In the genomic region with DNA sequence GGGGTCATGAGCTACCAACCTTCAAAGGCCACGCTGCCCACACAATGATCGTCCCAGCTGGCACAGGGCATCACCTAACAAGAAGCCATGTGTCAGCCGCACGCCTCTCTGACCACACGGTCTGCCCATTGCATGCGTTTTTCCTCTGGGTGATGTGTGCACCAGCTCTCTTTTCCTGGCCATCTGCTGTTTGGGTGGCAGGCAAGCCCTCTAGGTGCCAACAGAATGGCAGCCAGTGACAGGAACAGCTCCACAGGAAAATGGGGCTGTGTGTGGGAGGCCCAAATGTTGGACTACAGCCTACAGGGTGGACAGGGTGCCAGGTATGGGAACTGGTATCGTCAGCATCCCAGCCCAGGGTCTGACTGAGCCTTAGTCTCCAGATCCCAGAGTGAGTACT, we compare ENCODE assay signal across 13 mouse cellular contexts. TPM values are rescaled to one million over a fixed set of nuclear protein-coding genes. Genes with fewer than 3 reads are reported as not detected.
DNase-seq lines count a peak whose midpoint lies in the region; ATAC-seq lines count a peak whose summit lies in the region.
"Had no signal": no experiment of that assay in that cellular context is flagged by ENCODE, and none has a peak within 500 bp of the region (broad histone marks: within the 10 kb centered on the region; RNA-seq: fewer than 3 reads in every experiment).

No protein-coding gene starts in this region.

- WGBS in forebrain, embryonic 14.5 days = 69% methylated on average over 7 of the region's 7 CpGs
- 90% methylated on average over 7 of the region's 7 CpGs for whole genome bisulfite sequencing in forebrain, embryonic 11.5 days
- 90% methylated on average over 7 of the region's 7 CpGs for WGBS in neural tube, embryonic 13.5 days

- H3K4me1 ChIP-seq in forebrain, embryonic 14.5 days (ENCODE audit: control insufficient read depth, insufficient read depth, low read length) = peaks cover 3% of the 10 kb centered on the region; the same call in 1 of the 2 replicates
- no peaks in the 10 kb centered on the region for H3K4me1 ChIP-seq in forebrain, embryonic 11.5 days (replicated peaks; ENCODE audit: control insufficient read depth, insufficient read depth, low read length)
- H3K4me1 ChIP-seq in neural tube, embryonic 13.5 days (replicated peaks) = peaks cover 3% of the 10 kb centered on the region; the same call in 1 of the 2 replicates
- H3K4me1 ChIP-seq: limb, embryonic 12.5 days; stomach, embryonic 15.5 days had no signal

- no peaks in the 10 kb centered on the region for H3K9me3 ChIP-seq in forebrain, embryonic 14.5 days (replicated peaks; ENCODE audit: control insufficient read depth, low read length)
- no peaks in the 10 kb centered on the region for H3K9me3 ChIP-seq in forebrain, embryonic 11.5 days (ENCODE audit: control insufficient read depth, low read length)
- no peaks in the 10 kb centered on the region for H3K9me3 ChIP-seq in neural tube, embryonic 13.5 days
- H3K9me3 ChIP-seq: limb, embryonic 12.5 days; stomach, embryonic 15.5 days had no signal

- no peak overlapping the region for H3K4me2 ChIP-seq in forebrain, embryonic 14.5 days (ENCODE audit: low read length)
- no peak overlapping the region for H3K4me2 ChIP-seq in forebrain, embryonic 11.5 days (ENCODE audit: low read depth, low read length, severe bottlenecking)
- H3K4me2 ChIP-seq in neural tube, embryonic 13.5 days = no peak overlapping the region
- H3K4me2 ChIP-seq: limb, embryonic 12.5 days; stomach, embryonic 15.5 days had no signal

- peak; percentile 78 for DNase-seq in forebrain, embryonic 14.5 days (ENCODE audit: low spot score)
- DNase-seq in forebrain, embryonic 11.5 days (ENCODE audit: low spot score) = no peak
- DNase-seq in neural tube, embryonic 10.5 days (ENCODE audit: extremely low spot score, low spot score) = no peak
- peak; percentile 53 to 66 for DNase-seq in layer of hippocampus, postnatal 10 days (ENCODE audit: low spot score in 2 of 2)
- peak; percentile 67 for DNase-seq in telencephalon, adult 2 months (ENCODE audit: low read depth, low spot score)
- DNase-seq in MN1 (ENCODE audit: low spot score) = no peak
- no peak for DNase-seq in yolk sac, embryonic 10.5 days (ENCODE audit: low spot score)
- DNase-seq: adrenal gland, postnatal 36 days; heart, adult 18-20 months had no signal

- peak; percentile 81 for ATAC-seq in forebrain, embryonic 14.5 days
- no peak for ATAC-seq in forebrain, embryonic 11.5 days (replicated peaks; ENCODE audit: low FRiP score)
- peak; percentile 17; the same call in 1 of the 2 replicates for ATAC-seq in neural tube, embryonic 13.5 days (ENCODE audit: low read depth)

- H3K27ac ChIP-seq in forebrain, embryonic 14.5 days (ENCODE audit: low read depth, low read length) = 0 out of 2 replicates have a peak overlapping the region, but pooled peaks have one; percentile 29
- H3K27ac ChIP-seq in forebrain, embryonic 11.5 days (ENCODE audit: low read depth, low read length) = no peak overlapping the region
- no peak overlapping the region for H3K27ac ChIP-seq in neural tube, embryonic 13.5 days (replicated peaks)
- H3K27ac ChIP-seq: limb, embryonic 12.5 days; stomach, embryonic 15.5 days had no signal

- H3K36me3 ChIP-seq in forebrain, embryonic 14.5 days (ENCODE audit: control insufficient read depth, insufficient read depth, low read length) = no peaks in the 10 kb centered on the region
- H3K36me3 ChIP-seq in forebrain, embryonic 11.5 days (ENCODE audit: control insufficient read depth, insufficient read depth, low read length) = no peaks in the 10 kb centered on the region
- H3K36me3 ChIP-seq in neural tube, embryonic 13.5 days = no peaks in the 10 kb centered on the region
- H3K36me3 ChIP-seq: limb, embryonic 12.5 days; stomach, embryonic 15.5 days had no signal

- no peak overlapping the region for H3K4me3 ChIP-seq in forebrain, embryonic 14.5 days (ENCODE audit: low read depth, low read length)
- no peak overlapping the region for H3K4me3 ChIP-seq in forebrain, embryonic 11.5 days (ENCODE audit: low read depth, low read length)
- H3K4me3 ChIP-seq in neural tube, embryonic 13.5 days = no peak overlapping the region
- H3K4me3 ChIP-seq: limb, embryonic 12.5 days; stomach, embryonic 15.5 days had no signal

- H3K9ac ChIP-seq in forebrain, embryonic 14.5 days (ENCODE audit: low read length) = no peak overlapping the region
- H3K9ac ChIP-seq in forebrain, embryonic 11.5 days (ENCODE audit: low read length) = no peak overlapping the region
- H3K9ac ChIP-seq in neural tube, embryonic 13.5 days = no peak overlapping the region
- H3K9ac ChIP-seq: limb, embryonic 12.5 days; stomach, embryonic 15.5 days had no signal

- H3K27me3 ChIP-seq in forebrain, embryonic 14.5 days (replicated peaks; ENCODE audit: control insufficient read depth, insufficient read depth, low read length) = no peaks in the 10 kb centered on the region
- H3K27me3 ChIP-seq in forebrain, embryonic 11.5 days (ENCODE audit: control insufficient read depth, insufficient read depth, low read length) = no peaks in the 10 kb centered on the region
- H3K27me3 ChIP-seq in neural tube, embryonic 13.5 days = no peaks in the 10 kb centered on the region
- H3K27me3 ChIP-seq: Patski; stomach, embryonic 15.5 days had no signal

RNA-seq across cellular contexts. Expression of gene Ninj1, which starts 14.9 kb away (rescaled TPM):
- polyA plus RNA-seq in forebrain, embryonic 14.5 days (2014; fragmentation: Nextera tagmentation; extraction: Ambion mirVana) = 26.3 and 30.0 TPM in 2 replicates
- 19.6 and 23.8 TPM in 2 replicates for polyA plus RNA-seq in forebrain, embryonic 11.5 days (2014; fragmentation: Nextera tagmentation; extraction: Ambion mirVana)
- polyA plus RNA-seq in neural tube, embryonic 13.5 days (2015; fragmentation: Nextera tagmentation; extraction: Ambion mirVana) = 21.8 and 24.6 TPM in 2 replicates
- total RNA-seq in layer of hippocampus, postnatal 10 days (2021) = 10 to 100 TPM; 23.3 to 24.5 TPM

RNA-seq across cellular contexts. Expression of gene Wnk2, which starts 24.5 kb away (rescaled TPM):
- polyA plus RNA-seq in forebrain, embryonic 14.5 days (2014; fragmentation: Nextera tagmentation; extraction: Ambion mirVana) = 14.9 and 17.8 TPM in 2 replicates
- 10.3 and 10.7 TPM in 2 replicates for polyA plus RNA-seq in forebrain, embryonic 11.5 days (2014; fragmentation: Nextera tagmentation; extraction: Ambion mirVana)
- 17.2 and 17.9 TPM in 2 replicates for polyA plus RNA-seq in neural tube, embryonic 13.5 days (2015; fragmentation: Nextera tagmentation; extraction: Ambion mirVana)
- total RNA-seq in layer of hippocampus, postnatal 10 days (2021) = 10 to 100 TPM; 88.6 to 98.8 TPM

RNA-seq across cellular contexts. Expression of gene Card19, which starts 43.5 kb away (rescaled TPM):
- polyA plus RNA-seq in forebrain, embryonic 14.5 days (2014; fragmentation: Nextera tagmentation; extraction: Ambion mirVana) = 20.8 and 23.8 TPM in 2 replicates
- polyA plus RNA-seq in forebrain, embryonic 11.5 days (2014; fragmentation: Nextera tagmentation; extraction: Ambion mirVana) = 18.9 and 19.6 TPM in 2 replicates
- 35.3 and 47.8 TPM in 2 replicates for polyA plus RNA-seq in neural tube, embryonic 13.5 days (2015; fragmentation: Nextera tagmentation; extraction: Ambion mirVana)
- 10 to 100 TPM; 13.2 to 13.5 TPM for total RNA-seq in layer of hippocampus, postnatal 10 days (2021)

Comparison
In these comparisons a context has a peak if more than half of its experiments do, and no peak if none do; other contexts are left out.
1. DNase-seq: peak in forebrain, embryonic 14.5 days (single experiment), layer of hippocampus, postnatal 10 days (2 of 2) and telencephalon, adult 2 months (single experiment); none in forebrain, embryonic 11.5 days (single experiment), neural tube, embryonic 10.5 days (single experiment), MN1 (single experiment) and yolk sac, embryonic 10.5 days (single experiment).